Mouse (Mus musculus) cerebellum, adult 2 months (tissue): Measurements from ENCODE around the gene Mycbp2.

Source experiments
- CTCF ChIP-seq: fragments of 200-500 bp; IDR thresholded peaks from 2 replicates; pipeline ENCODE4 v1.5.1; 2011; ENCODE audit warnings: low read depth, mild to moderate bottlenecking, control low read depth, low read length, moderate library complexity, borderline replicate concordance; ENCODE audit not compliant: insufficient read depth
- POLR2A ChIP-seq: fragments of 200-500 bp; IDR thresholded peaks from 2 replicates; pipeline ENCODE4 v1.6.1; 2011; ENCODE audit warnings: low read length, control low read depth, borderline replicate concordance; ENCODE audit not compliant: insufficient read depth

DNA sequence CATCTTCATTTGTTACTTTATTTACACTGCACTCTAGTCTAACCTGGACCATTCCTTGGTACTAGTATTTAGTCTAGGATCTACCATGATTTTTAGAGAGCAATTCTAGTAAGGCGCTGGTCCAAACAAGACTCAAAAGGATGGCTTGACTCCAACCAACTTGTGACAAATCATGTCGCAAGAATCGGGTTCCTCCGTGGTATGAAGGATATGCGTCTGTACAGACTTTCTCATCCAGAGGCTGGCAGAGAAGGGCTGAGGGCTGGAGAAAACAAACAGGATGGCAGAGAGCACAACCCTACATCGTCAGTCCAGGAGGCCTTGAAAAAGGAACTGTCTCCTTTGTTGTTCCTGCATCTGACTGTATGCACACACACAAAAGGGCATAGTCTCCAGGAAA is 250.0 kb downstream of the Mycbp2 start:
- no peak for TF ChIP-seq CTCF
- TF ChIP-seq POLR2A, result no peak
